Mouse (Mus musculus) bone marrow macrophage, adult 2 months (primary cell): Measurements from ENCODE around the gene Cd83.

Experiments
- CTCF ChIP-seq: IDR thresholded peaks from 2 replicates; pipeline ENCODE4 v1.5.1; 2012; ENCODE audit warnings: low read depth, mild to moderate bottlenecking, low read length, moderate library complexity
- POLR2A ChIP-seq: IDR thresholded peaks from 2 replicates; pipeline ENCODE4 v1.6.1; 2012; ENCODE audit warnings: mild to moderate bottlenecking, low read depth, low read length, borderline replicate concordance

DNA sequence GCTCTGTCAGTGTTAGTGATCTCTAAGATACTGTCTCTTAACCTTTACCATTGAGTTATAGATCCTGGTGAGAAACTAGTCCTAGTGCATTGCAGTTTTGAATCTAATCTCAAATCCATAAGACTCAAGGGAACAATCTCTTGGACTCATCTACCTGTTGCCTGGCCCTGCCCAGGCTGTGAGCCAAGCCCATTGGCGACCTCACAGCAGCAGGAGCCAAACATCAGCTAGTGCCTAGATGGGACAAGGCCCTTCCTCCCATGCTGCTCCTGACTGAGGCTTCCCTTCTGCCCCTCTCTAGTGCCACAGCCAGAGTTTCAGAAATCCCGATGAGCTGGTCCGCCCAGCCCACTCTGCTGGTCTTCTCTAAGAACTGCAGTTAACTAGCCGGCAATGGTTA lies 14.1 kb downstream of the Cd83 start:
- no peak for TF ChIP-seq CTCF
- no peak for TF ChIP-seq POLR2A
